Mouse (Mus musculus): ENCODE results near the gene Acsl6. TPM values are rescaled to one million over a fixed set of nuclear protein-coding genes. Genes with fewer than 3 reads are reported as not detected.

Acsl6 gene
- total RNA-seq, 2 experiments from 2014 or later: 196 to 210 TPM

DNA sequence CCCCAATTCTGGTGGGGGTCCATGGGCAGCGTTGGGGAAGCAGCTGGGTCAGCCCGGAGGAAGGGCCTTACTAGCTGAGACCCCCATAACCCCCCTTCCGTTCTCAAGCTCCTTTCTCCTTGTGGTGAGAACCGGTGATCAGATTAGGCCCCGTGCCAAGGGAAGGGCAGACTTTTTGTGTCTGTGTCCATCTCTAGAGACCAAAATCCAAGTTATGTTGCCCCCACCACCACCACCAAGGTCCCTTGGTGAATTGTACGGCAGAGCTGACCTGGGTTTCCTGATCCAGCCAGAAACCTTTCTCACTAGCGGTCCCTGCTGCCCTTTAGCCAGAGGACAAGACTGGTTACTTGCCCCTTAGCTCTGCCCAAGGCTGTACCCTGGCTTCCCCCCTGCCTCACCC lies 874 bp downstream of the Acsl6 start:
- no peak for DNase-seq (ENCODE audit: low spot score in 2 of 2)
- intact Hi-C loops (cut with DNase I): no loop called here

DNA sequence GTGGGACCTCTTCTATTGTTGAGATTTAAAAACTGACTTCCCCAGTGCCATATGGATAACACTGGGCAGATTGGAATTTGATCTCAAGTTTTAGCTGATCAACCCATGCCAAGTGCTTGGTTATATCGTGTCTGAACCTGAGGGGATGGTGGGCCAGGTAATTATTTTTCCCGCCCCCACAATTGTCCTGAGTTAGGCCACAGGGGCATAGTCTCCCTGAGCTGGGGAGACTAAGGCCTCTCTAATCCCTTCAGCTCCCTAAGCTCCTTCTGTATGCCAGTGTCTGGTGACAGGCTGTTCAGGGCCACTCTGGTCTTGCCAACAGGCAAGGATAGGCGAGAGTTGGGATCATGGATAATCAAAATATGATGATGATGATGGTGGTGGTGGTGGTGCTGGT lies 1.7 kb downstream of the Acsl6 start:
- no peak for DNase-seq (ENCODE audit: low spot score in 2 of 2)

DNA sequence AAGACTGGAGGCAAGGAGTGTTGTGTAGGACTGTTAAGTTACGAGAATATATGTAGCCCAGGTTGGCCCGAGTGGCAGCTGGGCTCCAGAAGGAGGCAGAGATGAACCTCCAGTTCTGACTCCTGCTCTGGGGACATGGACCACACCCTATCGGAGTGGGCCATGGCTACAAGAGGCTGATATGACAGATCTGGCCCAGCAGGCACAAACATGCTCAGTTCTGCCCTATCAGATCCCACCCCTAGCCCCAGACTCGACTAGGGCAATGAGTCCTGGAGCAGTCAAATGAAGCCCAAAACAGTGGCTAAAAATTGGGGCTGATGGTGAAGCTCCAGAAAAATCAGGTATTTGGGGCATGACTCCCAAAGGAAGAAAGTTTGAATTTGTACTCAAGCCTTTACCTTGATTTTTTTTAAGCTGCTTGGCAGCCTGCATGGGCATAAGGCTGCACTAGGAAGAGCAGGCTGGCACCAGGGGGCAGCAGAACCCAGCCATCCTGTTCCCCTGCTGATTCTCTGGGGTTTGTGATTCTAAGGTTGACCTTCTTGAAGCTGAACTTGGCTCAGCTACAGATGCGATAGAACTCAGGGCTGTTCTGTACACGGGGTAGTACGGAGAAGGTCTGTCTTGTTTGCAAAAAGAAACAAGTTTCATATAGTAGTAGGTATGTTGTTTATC lies 3.7 kb downstream of the Acsl6 start:
- peak; percentile 63 to 68 for DNase-seq (ENCODE audit: low spot score in 2 of 2)
- intact Hi-C loops (cut with DNase I): loop anchor here (2.0 to 5.0 kb wide), 2 partner anchors 48 to 230 kb away; no protein-coding TSS in a partner anchor

More for the DNA sequence above, 1.7 kb downstream of the Acsl6 start:
- intact Hi-C loops (cut with DNase I): loop anchor here (5.0 kb wide), 1 partner anchor 232 kb away; no protein-coding TSS in a partner anchor

GRCm38 (mm10) chr11:54310588-54310987 lies 7.0 kb downstream of the Acsl6 start:
- DNase-seq (ENCODE audit: low spot score in 2 of 2): no peak
- intact Hi-C loops (cut with DNase I): no loop called here

DNA sequence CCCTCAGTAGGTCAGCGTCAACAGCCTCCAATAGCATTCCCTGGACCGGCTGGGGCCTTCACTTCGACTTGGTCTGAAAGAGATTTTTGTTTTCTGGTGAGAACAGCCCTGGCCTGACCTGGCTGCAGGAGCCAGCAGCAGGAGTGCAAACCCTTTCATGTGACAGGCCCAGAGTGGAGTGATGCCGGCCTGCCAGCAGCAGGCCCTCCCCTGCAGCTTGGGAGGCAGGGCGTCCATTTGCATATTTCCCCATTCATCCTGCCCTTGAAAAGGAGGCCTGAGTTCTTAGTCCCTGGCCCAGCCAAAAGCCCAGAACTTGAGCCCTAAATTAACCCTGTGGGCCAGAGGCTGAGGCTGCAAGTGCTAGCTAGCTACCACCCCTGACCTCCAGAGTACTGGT lies 8.4 kb downstream of the Acsl6 start:
- DNase-seq (ENCODE audit: low spot score in 2 of 2): peak in 1 of 2 experiments; percentile 67

GRCm38 (mm10) chr11:54312603-54313002 lies 9.0 kb downstream of the Acsl6 start:
- intact Hi-C loops (cut with DNase I): no loop called here
- no peak for DNase-seq (ENCODE audit: low spot score in 2 of 2)

More for the DNA sequence above, 8.4 kb downstream of the Acsl6 start:
- intact Hi-C loops (cut with DNase I): no loop called here

GRCm38 (mm10) chr11:54313391-54314360 lies 10.1 kb downstream of the Acsl6 start:
- DNase-seq (ENCODE audit: low spot score in 2 of 2): no peak
- intact Hi-C loops (cut with DNase I): no loop called here

GRCm38 (mm10) chr11:54314740-54315139 lies 11.1 kb downstream of the Acsl6 start:
- DNase-seq (ENCODE audit: low spot score in 2 of 2): peak in 1 of 2 experiments; percentile 43
- intact Hi-C loops (cut with DNase I): no loop called here

DNA sequence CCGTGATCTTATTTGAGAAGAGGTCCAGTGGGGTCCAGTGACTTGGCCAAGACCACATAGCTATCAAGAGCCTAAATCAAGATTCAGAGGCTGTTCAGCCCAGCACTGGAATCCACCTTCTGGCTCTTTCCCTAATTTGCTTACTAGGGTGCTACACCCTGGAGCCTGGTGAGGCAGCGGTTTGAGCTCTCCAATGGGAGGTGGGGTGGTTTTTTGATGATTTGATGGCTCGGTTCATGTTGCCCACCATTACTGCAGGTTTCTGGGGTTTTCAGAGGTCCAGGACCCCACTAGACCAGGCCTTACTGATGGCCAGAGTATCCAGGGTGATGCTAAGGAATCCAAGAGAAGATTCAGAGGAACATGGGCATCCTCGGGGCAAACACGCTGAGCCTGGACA lies 11.7 kb downstream of the Acsl6 start:
- intact Hi-C loops (cut with DNase I): no loop called here
- no peak for DNase-seq (ENCODE audit: low spot score in 2 of 2)

DNA sequence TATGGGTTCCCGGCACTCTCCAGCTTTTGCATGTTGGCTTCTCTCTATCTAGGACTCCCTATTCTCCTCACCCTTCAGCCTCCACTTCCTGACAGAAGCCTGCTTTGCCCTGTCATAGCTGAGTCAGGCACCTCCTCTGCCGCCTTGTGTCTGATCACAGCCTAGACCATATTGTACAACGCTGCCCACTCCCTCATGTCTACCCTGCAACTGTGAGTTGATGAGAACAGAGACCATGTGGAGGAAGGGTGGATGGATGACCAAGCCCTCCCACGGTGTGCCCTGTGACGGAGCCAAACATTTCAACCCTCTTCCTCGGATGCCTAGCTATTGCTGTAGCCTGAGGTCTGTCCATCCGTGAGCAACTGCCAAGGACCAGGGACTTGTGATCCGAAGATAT lies 13.8 kb downstream of the Acsl6 start:
- intact Hi-C loops (cut with DNase I): no loop called here
- peak in 1 of 2 experiments; percentile 79 for DNase-seq (ENCODE audit: low spot score in 2 of 2)

GRCm38 (mm10) chr11:54317795-54318194 lies 14.2 kb downstream of the Acsl6 start:
- DNase-seq (ENCODE audit: low spot score in 2 of 2): peak in 1 of 2 experiments; percentile 31
- intact Hi-C loops (cut with DNase I): no loop called here

GRCm38 (mm10) chr11:54321802-54322532 lies 18.4 kb downstream of the Acsl6 start:
- intact Hi-C loops (cut with DNase I): no loop called here

DNA sequence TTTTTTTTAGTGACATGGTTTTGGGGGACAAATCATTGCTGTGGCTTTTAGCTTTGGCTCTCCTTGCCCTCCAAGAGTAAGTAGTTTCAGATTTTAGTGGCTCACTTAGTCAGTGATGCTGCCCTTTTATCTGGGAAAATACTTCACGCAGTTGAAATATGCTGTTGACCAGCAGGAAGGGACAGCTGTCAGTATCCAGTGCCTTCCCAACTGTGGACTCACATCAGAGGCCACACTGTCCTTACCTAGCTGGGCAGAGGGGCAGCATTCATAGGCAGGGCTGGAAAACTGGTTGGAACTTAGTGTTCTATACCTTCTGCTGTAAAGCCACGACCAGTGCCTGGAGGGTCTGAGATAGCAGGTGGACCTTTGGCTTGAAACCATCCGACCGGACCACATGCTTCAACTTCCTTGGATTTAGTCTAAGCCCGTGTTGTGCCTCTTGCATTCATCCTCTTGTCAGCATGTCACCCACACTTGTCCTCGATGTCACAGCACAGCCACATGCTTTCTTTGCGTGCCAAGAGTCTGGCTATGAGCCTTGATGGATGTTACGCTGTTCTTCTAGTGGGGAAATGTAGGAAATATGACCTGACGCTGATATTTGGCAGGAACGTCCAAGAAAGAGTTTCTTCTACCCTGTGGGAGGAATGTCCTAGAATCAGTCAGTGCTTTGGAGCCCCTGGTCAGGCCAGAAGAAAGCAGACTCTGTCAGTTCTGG lies 28.0 kb downstream of the Acsl6 start:
- intact Hi-C loops (cut with DNase I): no loop called here
- no peak for DNase-seq (ENCODE audit: low spot score in 2 of 2)

More at GRCm38 (mm10) chr11:54321802-54322532, 18.4 kb downstream of the Acsl6 start:
- no peak for DNase-seq (ENCODE audit: low spot score in 2 of 2)

DNA sequence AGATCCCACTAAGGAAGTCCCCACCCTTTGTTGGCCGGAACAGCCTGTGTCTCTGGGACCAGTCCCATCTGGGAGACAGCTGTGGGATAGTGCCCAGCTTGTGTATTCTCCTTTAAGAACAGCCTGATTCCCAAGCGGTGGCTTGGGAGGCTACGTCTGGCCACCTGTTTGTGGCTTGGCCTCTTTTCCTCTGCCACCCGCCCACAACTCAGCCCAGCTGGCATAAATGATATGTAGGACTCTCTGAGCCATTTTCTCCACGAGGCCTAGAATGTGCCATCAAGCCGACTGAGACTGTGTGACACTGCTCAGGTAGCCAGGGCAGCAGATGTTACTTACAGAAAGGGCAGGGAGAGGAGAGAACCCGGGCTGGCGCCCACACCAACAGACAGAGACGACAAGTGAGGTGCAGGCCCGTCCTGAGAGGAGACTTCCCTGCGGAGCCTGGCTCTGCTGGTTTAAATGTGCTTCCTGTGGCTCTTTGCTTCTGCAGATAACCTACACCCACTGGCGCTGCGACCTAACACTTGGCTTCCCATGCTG lies 32.6 kb downstream of the Acsl6 start:
- peak in 1 of 2 experiments; percentile 79 for DNase-seq (ENCODE audit: low spot score in 2 of 2)

GRCm38 (mm10) chr11:54343703-54344102 lies 40.1 kb downstream of the Acsl6 start:
- DNase-seq (ENCODE audit: low spot score in 2 of 2): no peak
- intact Hi-C loops (cut with DNase I): no loop called here

More for the DNA sequence above, 32.6 kb downstream of the Acsl6 start:
- intact Hi-C loops (cut with DNase I): no loop called here

DNA sequence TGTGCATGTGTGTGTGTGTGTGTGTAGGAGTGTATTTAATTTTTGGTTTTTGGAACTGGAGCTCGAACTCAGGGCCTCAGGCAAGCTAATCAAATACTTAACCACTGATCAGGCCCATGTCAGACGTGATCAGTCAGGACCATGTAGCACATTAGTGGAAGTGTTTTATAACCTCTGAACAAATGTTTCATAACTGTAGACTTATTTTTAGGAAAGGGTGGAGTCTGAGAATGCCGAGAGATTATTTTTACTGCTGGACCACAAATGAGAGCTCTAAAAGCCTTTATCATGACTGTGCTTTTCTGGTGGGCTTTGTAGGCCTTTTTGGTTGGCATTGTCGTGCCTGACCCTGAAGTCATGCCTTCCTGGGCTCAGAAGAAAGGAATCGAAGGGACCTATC lies 48.1 kb downstream of the Acsl6 start:
- intact Hi-C loops (cut with DNase I): loop anchor here (5.0 to 10.0 kb wide), 2 partner anchors 173 to 224 kb away; partner anchors contain the start of gene Rapgef6

GRCm38 (mm10) chr11:54353121-54353576 lies 49.6 kb downstream of the Acsl6 start:
- intact Hi-C loops (cut with DNase I): loop anchor here (5.0 to 10.0 kb wide), 2 partner anchors 172 to 226 kb away; partner anchors contain the start of gene Rapgef6
- no peak for DNase-seq (ENCODE audit: low spot score in 2 of 2)

More for the DNA sequence above, 48.1 kb downstream of the Acsl6 start:
- no peak for DNase-seq (ENCODE audit: low spot score in 2 of 2)

All from left cerebral cortex, postnatal 25 days (tissue).